Mouse (Mus musculus): ENCODE results near the gene Rrp12. TPM values are rescaled to one million over a fixed set of nuclear protein-coding genes. Genes with fewer than 3 reads are reported as not detected.
A peak's percentile ranks its signal among the peaks of the same experiment; 100 is the strongest.
"Not testable (repeated sequence)": the region's sequence is repeated elsewhere in the genome, so short reads cannot be mapped to it uniquely, and the experiment has no call there.

The Rrp12 gene
- polyA plus RNA-seq, 1 experiment from 2014 or later, result 15.6 TPM

DNA sequence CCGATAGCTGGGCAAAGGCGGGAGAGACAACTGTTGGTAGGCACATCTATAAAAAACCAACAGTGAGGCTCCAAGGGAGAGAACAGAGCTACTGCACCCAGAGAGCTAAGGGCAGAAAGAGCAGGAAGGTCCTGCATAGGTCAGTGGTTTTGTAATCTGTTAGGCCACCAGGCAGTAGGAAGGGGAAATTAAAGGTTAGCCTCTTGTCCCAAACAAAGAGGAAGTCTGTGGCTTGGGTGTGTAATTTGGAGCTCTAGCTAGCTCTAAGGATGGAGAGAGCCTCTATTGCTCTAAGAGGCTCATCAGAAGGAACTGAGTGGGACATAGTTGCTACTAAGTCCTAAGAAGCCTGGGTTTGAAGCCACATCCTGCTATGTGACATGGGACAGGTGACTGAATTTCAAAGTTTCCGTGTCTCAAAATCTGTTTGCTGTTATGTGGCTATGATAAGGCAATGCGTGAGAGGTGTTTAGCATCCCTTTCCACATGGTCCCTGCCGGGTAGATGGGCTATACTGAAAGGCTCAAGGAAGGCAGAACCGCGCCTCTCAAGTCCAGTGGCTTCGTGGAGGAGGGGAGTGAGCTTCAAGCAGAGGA, 4.6 kb upstream of the Rrp12 start:
- WGBS, result 87% methylated on average over 8 of the region's 8 CpGs
- Histone ChIP-seq H3K36me3 (no peaks in the 10 kb centered on the region), H3K4me3 (no peak overlapping the region), H3K9me3 (no peaks in the 10 kb centered on the region), H3K27ac (no peak overlapping the region), H3K9ac (no peak overlapping the region), H3K4me2 (no peak overlapping the region), H3K27me3 (no peaks in the 10 kb centered on the region), H3K4me1 (replicated peaks) (peaks cover 4% of the 10 kb centered on the region)
- no peak for ATAC-seq (ENCODE audit: low FRiP score)

DNA sequence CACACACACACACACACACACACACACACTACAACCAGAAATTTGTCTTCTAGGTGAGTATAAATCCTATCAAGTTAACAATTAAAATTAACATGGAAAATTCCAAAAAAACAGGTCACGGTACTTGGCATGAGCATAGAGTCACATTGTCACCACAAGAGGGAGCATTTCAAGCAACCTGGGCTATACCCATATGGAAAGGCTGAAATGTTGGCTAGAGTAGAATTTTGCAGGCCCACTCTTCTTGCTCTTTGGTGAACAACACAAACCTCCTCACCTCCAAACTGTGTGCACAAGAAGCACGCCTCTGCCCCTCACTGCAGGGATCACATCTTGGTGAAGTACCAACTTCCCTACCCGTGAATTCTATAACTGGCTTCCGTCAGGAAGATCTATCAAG, 2.9 kb upstream of the Rrp12 start:
- ATAC-seq (ENCODE audit: low FRiP score), result no peak
- no peak overlapping the region for H3K4me2 ChIP-seq
- H3K36me3 ChIP-seq, result no peaks in the 10 kb centered on the region
- H3K9ac ChIP-seq, result no peak overlapping the region
- H3K4me3 ChIP-seq, result no peak overlapping the region
- no peaks in the 10 kb centered on the region for H3K9me3 ChIP-seq
- H3K27ac ChIP-seq, result no peak overlapping the region
- peaks cover 16% of the 10 kb centered on the region for H3K4me1 ChIP-seq (replicated peaks)
- 47% methylated on average over 4 of the region's 4 CpGs for WGBS
- H3K27me3 ChIP-seq, result no peaks in the 10 kb centered on the region

DNA sequence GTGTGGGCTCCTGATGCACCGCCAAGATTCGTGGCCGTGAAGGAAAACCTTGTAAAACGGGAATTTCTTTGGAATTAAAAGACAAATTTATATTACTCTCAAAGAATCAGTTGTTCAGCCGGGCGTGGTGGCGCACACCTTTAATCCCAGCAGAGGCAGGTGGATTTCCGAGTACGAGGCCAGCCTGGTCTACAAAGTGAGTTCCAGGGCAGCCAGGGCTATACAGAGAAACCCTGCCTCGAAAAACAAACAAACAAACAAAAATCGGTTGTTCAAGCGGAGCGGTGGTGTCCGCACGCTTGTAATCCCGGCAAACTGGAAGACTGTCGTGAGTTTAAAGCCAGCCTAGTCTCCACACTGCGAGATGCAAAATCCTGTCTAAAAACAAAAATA, 342 bp upstream of the Rrp12 start:
- peak; percentile 58; the same call in 1 of the 2 replicates for ATAC-seq (ENCODE audit: low FRiP score)
- 14% methylated on average over 18 of the region's 18 CpGs for WGBS
- peaks cover 16% of the 10 kb centered on the region for H3K4me1 ChIP-seq (replicated peaks)

DNA sequence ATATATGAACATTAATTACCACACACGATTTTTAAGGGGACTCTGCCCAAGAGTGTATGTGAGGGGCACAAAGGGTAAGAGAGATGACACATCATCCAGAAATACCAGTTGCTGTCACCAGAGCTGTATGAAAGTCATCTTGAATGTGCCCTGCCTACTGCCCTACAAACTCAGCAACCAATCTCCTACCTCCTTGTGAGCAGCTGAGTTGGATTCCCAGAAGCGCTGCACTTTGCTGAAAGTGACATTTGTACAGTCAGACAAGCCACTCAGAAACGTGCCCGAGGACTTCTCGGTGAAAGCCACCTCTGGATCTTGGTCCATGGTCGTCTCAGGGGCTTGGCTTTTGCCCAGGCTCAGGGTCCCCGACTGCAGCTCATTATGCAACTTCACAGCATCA, 1.0 kb downstream of the Rrp12 start:
- Histone ChIP-seq H3K27ac (no peak overlapping the region), H3K27me3 (no peaks in the 10 kb centered on the region), H3K36me3 (peaks cover 16% of the 10 kb centered on the region), H3K4me1 (replicated peaks) (peaks cover 16% of the 10 kb centered on the region), H3K4me2 (peak overlapping the region; percentile 96), H3K9me3 (no peaks in the 10 kb centered on the region), H3K4me3 (peak overlapping the region; percentile 84), H3K9ac (peak overlapping the region; percentile 78)
- 53% methylated on average over 7 of the region's 7 CpGs for WGBS
- no peak for ATAC-seq (ENCODE audit: low FRiP score)

More for the DNA sequence above, 342 bp upstream of the Rrp12 start:
- Histone ChIP-seq H3K27me3 (no peaks in the 10 kb centered on the region), H3K36me3 (peaks cover 7% of the 10 kb centered on the region), H3K9ac (peak overlapping the region; percentile 78), H3K4me2 (peak overlapping the region; percentile 96), H3K4me3 (peak overlapping the region; percentile 84), H3K27ac (no peak overlapping the region), H3K9me3 (no peaks in the 10 kb centered on the region)

DNA sequence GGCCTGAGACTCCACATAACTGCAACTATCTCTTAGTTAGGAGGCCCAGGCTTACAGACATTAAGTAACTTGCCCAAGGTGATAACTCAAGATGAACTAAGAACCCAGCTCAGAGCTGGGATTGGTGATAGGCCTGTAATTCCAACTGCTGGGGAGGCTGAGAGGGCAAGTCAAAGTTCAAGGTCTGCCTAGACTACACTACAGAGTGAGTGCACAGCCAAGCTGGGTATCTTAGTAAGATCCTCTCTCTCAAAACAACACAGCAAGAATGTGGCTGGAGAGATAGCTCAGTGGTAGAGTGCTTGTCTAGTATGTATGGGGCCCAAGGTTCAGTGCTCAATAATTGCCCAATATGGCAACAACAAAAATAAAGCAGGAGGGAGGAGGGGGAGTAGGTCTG, 7.8 kb downstream of the Rrp12 start:
- no peaks in the 10 kb centered on the region for H3K9me3 ChIP-seq
- H3K36me3 ChIP-seq, result peaks cover 83% of the 10 kb centered on the region
- no peak overlapping the region for H3K4me3 ChIP-seq
- H3K27me3 ChIP-seq, result no peaks in the 10 kb centered on the region
- no peaks in the 10 kb centered on the region for H3K4me1 ChIP-seq (replicated peaks)
- no peak for ATAC-seq (ENCODE audit: low FRiP score)
- H3K9ac ChIP-seq, result no peak overlapping the region
- no peak overlapping the region for H3K4me2 ChIP-seq
- no peak overlapping the region for H3K27ac ChIP-seq

DNA sequence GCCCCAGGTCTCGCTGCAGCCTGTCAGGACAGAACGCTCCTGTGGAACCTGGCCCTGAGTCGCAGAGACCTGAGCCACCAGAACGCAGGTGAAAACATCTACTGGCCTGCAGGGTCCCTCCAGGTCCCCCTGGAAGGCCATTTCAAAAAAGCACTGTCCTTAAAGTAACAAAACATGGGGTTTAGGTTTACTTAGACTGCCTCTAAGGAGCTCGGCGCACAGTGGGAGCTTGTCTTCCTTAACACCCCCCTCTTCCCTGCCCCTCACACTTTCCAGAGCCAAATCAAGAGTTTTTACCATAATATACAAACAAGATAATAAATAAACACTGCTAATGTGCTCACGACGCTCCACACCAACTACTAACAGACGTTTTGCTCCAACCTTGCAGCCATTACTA, 12.1 kb downstream of the Rrp12 start:
- Histone ChIP-seq H3K27me3 (no peaks in the 10 kb centered on the region), H3K4me1 (replicated peaks) (no peaks in the 10 kb centered on the region), H3K36me3 (peaks cover 90% of the 10 kb centered on the region), H3K9ac (no peak overlapping the region), H3K4me2 (no peak overlapping the region), H3K27ac (no peak overlapping the region), H3K4me3 (no peak overlapping the region), H3K9me3 (no peaks in the 10 kb centered on the region)
- no peak for ATAC-seq (ENCODE audit: low FRiP score)
- 94% methylated on average over 9 of the region's 9 CpGs for WGBS

DNA sequence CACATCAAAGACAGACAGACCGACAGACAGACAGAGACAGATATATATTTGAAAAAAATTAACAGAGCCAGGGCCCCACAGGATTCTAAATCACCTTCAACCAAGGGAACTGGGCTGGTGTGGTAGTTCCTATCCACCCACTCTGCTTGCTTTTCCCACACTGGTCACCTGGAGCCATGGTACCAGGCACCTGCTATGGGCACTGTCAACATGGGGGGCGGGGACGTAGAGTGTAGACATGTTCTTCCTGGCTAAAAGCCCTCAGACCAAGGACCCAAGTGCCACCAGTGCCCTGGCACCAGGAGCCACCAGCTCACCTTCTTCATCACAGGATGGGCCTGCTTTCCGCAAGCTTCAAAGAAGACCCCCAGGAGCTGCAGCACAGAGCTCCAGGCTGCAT, 14.1 kb downstream of the Rrp12 start:
- no peaks in the 10 kb centered on the region for H3K9me3 ChIP-seq
- no peak overlapping the region for H3K27ac ChIP-seq
- over 99% methylated on average over 4 of the region's 4 CpGs for WGBS
- no peak for ATAC-seq (ENCODE audit: low FRiP score)
- no peaks in the 10 kb centered on the region for H3K27me3 ChIP-seq
- no peak overlapping the region for H3K4me3 ChIP-seq
- H3K36me3 ChIP-seq, result peaks cover 88% of the 10 kb centered on the region
- H3K4me2 ChIP-seq, result no peak overlapping the region
- no peaks in the 10 kb centered on the region for H3K4me1 ChIP-seq (replicated peaks)
- H3K9ac ChIP-seq, result no peak overlapping the region

DNA sequence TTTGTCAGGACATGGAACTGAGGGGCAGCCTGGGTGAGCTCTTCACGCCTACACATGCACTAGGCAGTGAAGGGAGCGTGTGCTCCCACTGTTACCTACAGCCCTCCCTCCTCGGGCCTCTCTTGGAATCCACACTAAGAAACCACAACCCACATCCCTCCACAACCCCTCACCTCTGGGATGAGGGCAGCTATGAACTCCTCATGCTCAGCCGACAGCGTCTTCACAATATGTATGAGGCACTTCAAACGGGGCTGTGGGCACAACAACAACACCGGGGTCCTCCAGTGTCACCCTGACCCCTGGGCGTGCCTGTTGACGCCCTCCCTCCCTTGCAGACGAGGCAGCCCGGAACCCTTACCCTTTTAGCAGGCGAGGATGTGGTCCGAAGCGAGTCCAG, 21.6 kb downstream of the Rrp12 start:
- Histone ChIP-seq H3K9ac (no peak overlapping the region), H3K9me3 (no peaks in the 10 kb centered on the region), H3K4me3 (no peak overlapping the region), H3K4me2 (no peak overlapping the region), H3K27ac (no peak overlapping the region), H3K27me3 (no peaks in the 10 kb centered on the region), H3K4me1 (replicated peaks) (no peaks in the 10 kb centered on the region), H3K36me3 (peaks cover 90% of the 10 kb centered on the region)
- 94% methylated on average over 14 of the region's 14 CpGs for WGBS
- ATAC-seq (ENCODE audit: low FRiP score), result no peak

DNA sequence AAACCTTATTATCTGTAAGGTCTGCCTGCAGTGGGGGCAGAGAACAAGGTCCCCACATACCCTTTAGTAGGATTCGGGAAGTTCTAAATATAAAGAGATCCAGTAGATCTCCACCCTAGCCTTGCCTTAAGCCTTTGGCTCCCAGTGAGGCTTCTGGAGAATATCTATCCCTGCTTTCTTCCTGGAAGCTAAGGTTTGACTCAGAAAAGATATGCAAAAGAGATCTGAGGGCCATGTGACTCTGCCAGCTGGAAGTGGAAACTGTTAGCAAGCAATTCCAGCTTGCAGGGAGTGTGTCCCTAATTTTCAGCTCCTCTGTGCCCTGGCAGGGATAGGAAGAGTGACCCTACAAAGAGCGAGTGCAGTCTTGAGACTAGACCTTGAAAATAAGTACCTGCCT, 23.7 kb downstream of the Rrp12 start:
- WGBS, result 97% methylated on average over 2 of the region's 2 CpGs
- Histone ChIP-seq H3K27me3 (no peaks in the 10 kb centered on the region), H3K4me1 (replicated peaks) (no peaks in the 10 kb centered on the region)

DNA sequence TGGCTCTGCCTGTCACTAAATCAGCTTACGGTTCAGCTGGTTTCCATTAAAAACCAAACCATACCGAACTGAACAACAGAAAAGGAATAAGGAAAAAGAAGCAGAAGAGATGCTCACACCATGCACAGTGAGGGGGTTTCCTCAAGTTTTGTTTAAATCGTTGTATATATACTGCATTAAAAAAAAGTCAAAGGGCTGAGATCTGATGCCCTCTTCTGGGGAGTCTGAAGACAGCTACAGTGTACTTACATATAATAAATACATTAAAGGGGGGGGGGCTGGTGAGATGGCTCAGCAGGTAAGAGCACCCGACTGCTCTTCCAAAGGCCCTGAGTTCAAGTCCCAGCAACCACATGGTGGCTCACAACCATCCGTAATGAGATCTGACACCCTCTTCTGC, 26.0 kb downstream of the Rrp12 start:
- not testable (repeated sequence) for H3K27me3 ChIP-seq; H3K4me1 ChIP-seq (replicated peaks); H3K9me3 ChIP-seq; H3K9ac ChIP-seq; H3K4me3 ChIP-seq; H3K27ac ChIP-seq; ATAC-seq (ENCODE audit: low FRiP score); H3K4me2 ChIP-seq
- peaks cover 97% of the 10 kb centered on the region for H3K36me3 ChIP-seq
- WGBS, result 88% methylated on average over 5 of the region's 5 CpGs

More for the DNA sequence above, 23.7 kb downstream of the Rrp12 start:
- Histone ChIP-seq H3K4me3 (no peak overlapping the region), H3K27ac (no peak overlapping the region), H3K36me3 (peaks cover 94% of the 10 kb centered on the region), H3K9me3 (no peaks in the 10 kb centered on the region), H3K4me2 (no peak overlapping the region), H3K9ac (no peak overlapping the region)
- no peak for ATAC-seq (ENCODE audit: low FRiP score)

DNA sequence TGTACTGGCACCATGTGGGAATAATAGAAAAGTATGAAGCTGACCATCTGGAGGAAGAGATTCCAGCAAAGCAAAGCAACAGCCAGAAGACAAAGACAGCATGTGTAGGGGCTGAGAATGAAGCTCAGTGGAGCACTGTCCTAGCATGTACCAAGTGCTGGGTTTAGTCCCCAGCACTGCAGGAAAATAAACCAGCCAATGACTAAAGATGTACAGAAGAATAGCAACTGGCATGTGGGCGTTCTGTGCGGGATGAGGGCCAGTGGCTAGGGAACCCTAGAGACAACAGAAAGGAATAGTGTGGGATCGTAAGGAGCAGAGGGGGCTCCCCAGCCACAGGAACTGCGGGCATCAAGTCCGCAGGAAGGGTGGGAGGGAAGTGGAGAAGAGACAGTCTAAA, 26.7 kb downstream of the Rrp12 start:
- ATAC-seq (ENCODE audit: low FRiP score), result no peak
- Histone ChIP-seq H3K4me1 (replicated peaks) (no peaks in the 10 kb centered on the region), H3K9ac (no peak overlapping the region), H3K9me3 (no peaks in the 10 kb centered on the region), H3K27ac (no peak overlapping the region), H3K4me3 (no peak overlapping the region), H3K4me2 (no peak overlapping the region), H3K27me3 (no peaks in the 10 kb centered on the region), H3K36me3 (peaks cover 92% of the 10 kb centered on the region)
- 96% methylated on average over 5 of the region's 5 CpGs for WGBS

DNA sequence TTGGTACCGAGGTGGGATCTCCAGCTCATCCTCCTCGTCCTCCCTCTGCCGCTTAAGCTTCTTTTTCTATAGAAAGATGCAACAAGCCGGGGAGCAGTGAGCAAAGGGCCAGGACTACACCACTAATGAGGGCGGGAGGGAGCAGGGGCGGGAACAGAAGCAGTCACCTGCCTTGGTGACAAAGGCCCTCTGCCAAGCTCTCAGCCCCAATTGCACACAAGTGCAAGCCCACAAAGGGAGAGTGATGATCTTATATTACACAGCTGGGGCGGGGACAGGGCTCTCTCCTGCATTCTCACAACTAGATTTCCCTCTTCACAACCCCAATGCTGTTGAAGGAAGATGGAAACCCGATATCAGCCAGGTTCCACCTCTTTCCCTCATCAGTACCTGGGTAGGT, 29.3 kb downstream of the Rrp12 start:
- ATAC-seq (ENCODE audit: low FRiP score), result no peak

DNA sequence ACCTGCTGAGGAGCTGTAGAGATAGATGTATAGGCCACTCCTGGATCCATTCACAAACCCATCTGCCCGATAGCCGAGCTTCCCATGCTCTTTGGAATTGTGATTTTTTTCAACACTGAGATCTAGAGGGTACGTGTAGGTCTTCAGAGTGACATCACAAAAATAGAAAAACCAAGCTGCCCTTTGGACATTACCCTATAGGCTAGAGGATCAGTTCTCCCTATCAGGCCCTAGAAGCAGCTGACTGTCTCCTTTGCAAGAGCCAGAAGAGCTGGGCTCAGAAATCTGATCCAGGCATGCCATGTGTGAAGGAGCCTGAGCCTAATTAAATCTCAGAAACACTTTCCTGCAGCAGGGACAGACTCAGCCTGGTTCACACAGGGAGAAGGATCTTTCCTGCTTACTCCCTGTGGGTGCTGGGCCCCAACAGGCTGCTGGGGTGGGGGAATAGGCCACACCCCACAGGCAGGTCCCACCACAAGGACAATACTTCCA, 38.1 kb downstream of the Rrp12 start:
- Histone ChIP-seq H3K4me1 (replicated peaks) (no peaks in the 10 kb centered on the region), H3K4me3 (no peak overlapping the region), H3K9me3 (no peaks in the 10 kb centered on the region), H3K36me3 (peaks cover 18% of the 10 kb centered on the region), H3K27ac (no peak overlapping the region), H3K4me2 (no peak overlapping the region), H3K9ac (no peak overlapping the region), H3K27me3 (no peaks in the 10 kb centered on the region)
- 88% methylated on average over 3 of the region's 3 CpGs for WGBS
- ATAC-seq (ENCODE audit: low FRiP score), result no peak

More for the DNA sequence above, 29.3 kb downstream of the Rrp12 start:
- H3K4me3 ChIP-seq, result no peak overlapping the region
- 91% methylated on average over 8 of the region's 8 CpGs for WGBS
- H3K27me3 ChIP-seq, result no peaks in the 10 kb centered on the region
- no peaks in the 10 kb centered on the region for H3K4me1 ChIP-seq (replicated peaks)
- H3K36me3 ChIP-seq, result peaks cover 92% of the 10 kb centered on the region
- H3K9me3 ChIP-seq, result no peaks in the 10 kb centered on the region
- no peak overlapping the region for H3K9ac ChIP-seq
- no peak overlapping the region for H3K27ac ChIP-seq
- H3K4me2 ChIP-seq, result no peak overlapping the region

Measured in hindbrain, embryonic 13.5 days (tissue).